Mouse (Mus musculus) right cerebral cortex, adult 18-20 months (tissue): ENCODE data around the gene Pex11g.

Experiments
- DNase-seq: peaks from one replicate; pipeline ENCODE4 v3.0.0; 2022; ENCODE audit warnings: mixed read lengths

The Pex11g gene

DNA sequence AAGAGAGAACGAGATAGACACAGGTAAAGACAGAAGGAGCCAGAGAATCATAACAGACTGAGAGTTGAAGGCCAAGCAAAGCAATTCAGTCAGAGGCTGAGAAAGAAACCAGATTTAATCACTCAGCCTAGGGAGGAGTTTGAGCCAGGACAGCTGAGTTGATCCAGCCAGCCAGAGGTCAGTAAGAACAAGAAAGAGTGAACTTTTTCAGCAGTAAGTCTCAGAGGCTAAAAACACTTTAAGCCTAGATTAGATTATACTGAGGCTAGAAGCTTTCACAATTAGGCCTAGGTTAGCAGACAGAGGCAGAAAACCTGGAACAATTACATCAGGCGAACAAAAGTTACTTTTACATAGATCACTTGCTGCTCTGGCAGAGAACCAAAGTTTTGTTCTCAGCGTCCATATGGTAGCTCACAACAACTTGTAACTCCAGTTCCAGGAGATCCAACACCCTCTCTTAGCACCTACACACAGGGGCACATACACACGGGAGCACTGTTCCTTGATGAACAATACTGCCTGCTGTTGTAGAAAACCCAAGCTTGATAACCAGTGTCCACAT, 12.8 kb upstream of the Pex11g start:
- no peak for DNase-seq

DNA sequence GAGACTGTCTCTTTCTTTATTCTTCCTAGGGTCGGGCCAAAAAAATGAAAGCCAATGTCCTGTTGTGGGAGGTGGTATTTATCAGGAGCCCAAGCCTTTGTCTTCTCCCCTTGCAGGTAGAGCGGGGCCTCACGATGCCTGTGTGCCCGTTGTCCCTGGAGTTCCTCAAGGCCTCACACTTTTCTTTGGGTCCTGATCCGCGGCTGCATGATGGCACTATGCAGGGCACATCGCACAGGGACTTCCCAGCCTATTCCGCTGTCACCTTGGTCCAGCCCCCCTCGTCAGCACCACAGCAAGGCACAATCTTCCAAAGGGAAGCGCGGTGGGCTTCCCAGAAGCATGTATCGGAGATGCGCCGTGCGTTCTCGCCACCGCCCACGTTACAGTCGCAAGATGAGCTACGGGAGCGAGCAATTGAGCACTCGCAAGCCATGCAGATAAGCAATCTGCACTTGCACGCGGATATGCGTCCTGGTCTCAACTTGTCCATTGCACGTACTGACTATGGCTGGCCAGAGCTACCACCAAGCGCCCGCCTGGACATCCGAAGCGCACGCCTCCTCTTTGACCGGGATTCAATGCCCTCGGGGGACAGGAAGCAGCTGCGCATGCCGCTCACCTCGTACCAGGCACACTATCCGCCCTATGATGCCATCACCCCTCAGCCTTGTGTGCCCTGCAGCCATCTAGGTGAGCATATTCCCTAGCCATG, 8.4 kb upstream of the Pex11g start:
- no peak for DNase-seq

DNA sequence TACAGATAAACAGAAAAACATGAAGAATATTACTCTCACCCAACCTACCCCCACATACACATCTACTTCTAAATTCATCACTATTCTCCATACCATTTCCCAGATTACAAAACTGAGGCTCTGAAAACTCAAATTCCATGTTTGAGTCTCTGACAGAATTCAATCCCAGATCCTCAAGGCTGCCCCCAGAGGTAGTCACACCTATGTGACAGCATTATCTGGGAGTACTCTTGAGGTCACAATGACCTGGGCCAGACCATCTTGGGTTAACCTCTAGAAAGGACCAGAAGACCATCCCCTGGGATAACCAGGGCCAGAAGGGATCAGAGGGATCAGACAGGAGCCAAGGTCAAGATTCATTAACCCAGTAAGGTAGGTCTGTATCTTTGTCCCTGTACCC, 3.1 kb upstream of the Pex11g start, which contains the start of gene Tex45:
TSS of gene Tex45 (plus strand) at position 301 of the 400 bp plus-strand sequence.
- DNase-seq: no peak

DNA sequence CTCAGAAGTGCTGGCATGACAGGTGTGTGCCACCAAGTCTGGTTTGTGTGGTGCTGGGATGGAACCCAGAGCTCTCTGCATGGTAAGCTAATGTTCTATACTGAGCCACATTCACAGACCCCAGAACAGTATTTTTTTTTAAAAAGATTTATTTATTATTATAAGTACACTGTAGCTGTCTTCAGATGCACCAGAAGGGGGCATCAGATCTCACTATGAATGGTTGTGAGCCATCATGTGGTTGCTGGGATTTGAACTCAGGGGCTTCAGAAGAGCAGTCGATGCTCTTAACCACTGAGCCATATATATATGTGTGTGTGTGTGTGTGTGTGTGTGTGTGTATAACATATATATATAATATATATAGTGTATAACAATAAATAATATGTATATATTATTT, 1.4 kb upstream of the Pex11g start:
- no peak for DNase-seq

DNA sequence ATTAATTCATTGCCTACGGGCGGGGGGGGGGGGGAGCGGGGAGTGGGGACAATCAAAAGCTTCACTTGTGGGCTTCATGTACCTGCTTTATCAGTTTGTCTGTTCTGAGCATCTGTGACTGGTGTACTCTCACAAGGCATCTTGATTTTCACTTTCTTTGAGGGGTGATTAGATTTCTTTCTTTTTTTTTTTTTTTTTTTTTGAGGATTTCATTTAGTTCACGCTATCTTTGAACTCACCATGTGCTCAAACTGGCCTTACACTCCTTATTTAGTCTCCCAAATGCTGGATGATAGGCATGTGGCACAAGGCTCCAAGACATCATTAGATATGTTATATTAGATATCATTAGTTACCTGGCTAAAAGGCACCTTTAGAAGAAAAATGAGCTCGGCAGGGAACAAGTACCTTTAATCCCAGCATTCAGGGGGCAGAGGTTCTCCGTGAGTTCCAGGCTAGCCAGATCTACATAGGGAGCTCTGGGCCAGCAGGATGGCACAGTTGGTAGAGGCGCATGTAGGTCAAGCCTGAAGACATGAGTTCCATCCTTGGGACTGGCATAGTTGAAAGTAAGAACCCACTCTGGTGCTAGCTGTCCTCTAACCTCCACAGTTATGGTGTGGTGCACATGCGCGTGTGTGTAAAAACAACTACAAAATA, 536 bp upstream of the Pex11g start:
- DNase-seq: no peak

DNA sequence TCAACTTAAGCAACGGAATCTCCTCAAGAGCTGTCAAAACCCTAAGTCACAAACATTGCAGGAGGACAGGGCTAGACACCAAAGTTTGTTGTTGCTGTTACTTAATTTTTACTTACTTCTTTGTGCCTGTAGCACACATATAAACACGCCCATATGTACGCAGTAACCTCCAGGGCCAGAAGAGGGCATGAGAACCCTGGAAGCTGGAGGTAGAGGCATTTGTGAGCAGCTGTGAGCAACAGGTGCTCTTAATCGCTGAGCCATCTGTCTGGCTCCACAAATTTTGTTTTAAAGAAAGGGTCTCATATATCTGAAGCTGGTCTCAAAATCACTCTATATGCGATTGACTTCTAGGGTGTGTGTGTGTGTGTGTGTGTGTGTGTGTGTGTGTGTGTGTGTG, 3.2 kb downstream of the Pex11g start:
- DNase-seq: no peak

DNA sequence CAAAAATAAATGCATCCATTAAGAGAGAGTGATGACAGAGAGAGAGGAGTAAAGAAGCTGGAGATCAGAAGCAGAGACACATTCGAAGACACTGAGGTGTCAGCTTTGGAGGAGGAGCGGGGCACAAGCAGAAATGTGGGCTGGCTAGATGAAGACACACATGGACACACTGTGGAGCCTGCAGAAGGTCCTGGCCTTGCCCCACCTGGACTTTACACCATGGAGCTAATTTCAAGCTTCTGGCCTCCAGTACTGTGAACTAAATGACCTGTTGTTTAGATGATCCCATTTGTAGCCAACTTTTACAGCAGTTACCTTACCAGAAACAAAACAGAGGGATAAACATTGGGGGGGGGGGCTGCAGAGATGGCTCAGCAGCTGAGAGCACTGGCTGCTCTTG, 4.2 kb downstream of the Pex11g start:
- DNase-seq: no peak

DNA sequence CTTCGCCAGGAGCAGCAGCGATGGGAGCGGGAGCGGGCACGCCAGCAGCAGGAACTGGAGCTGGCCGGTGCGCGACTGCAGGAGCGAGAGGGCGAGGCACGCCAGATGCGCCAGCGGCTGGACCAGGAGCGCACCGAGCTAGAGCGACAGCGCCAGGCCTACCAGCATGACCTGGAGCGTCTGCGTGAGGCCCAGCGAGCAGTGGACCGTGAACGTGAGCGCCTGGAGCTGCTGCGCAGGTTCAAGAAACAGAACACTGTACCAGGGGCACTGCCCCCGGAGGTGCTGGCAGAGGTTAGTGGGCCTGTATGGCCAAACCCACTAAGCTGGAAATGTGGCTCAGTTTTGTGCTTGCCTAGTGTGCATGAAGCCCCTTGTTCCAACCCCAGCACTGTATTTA, 15.5 kb downstream of the Pex11g start:
- no peak for DNase-seq

DNA sequence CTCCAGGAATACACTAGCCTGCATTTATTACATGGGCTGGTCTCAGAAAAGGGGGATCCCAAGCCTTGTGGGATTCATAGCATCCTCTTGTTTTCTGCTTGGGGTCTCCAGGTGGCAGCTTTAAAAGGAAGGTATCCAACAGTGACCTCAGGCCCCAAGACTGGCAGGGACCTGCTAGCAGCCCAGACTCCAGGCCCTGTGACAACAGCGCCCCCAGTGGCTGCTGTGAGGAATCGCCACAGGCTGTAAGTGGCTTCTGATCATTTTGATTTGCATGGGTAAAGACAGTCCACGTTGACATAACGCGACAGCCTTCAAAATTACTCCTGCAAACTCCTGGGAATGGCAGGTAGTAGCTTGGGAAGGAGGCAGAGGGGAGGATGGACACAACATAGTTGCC, 16.8 kb downstream of the Pex11g start:
- no peak for DNase-seq

DNA sequence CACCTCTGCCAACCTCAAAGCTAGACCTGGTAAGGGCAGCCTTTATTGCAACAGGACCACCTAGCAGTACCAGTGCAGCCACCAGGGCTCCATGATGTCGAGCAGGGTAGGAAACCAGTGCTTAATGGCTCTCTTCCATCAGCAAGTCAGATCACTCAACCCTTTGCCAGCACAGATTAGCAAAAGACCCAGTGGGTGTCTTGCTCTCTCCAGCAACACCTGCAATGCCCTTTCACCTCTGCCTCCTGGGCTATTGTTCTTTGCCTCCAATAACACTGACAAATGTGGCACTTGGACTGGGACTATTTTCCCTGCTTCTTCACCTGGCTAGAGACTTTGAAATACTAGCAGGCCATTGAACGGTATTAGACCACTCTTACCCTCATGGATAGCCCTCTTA, 18.3 kb downstream of the Pex11g start:
- no peak for DNase-seq

DNA sequence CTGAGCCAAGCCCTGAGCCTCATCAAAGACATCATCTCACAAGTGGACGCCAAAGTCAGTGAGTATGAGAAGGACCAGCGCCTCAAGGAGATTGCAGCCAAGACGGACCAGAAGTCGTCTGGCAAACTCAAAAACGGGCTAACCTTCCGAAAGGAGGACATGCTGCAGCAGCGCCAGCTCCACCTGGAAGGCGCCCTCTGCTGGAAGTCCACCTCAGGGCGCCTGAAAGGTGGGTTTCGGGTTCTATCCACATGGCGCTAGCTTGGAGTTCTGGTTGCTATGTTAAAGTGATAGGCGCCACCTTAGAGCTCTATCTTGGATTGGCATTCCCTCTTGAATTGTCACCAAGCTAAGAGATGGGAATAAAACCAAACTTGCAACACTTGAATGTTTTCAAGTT, 28.0 kb downstream of the Pex11g start:
- no peak for DNase-seq

DNA sequence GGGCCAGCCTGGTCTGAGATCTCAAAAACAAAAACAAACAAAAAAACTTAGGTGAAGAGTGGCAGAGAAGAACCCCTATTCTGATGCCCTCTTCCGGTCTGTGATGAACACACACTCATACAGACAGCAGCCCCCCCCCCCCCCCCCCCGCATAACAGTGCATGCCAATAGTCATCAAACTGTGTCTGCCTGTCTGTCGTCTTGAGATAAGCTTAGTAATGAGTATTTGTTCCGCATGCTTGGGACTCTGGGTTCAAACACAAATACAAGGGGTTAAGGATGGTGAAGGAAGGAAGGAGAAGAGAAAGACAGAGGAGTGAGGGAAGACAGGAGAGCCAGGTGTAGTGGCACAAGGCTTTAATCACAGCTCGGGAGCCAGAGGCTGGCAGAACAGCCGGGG, 31.0 kb downstream of the Pex11g start:
- DNase-seq: no peak

DNA sequence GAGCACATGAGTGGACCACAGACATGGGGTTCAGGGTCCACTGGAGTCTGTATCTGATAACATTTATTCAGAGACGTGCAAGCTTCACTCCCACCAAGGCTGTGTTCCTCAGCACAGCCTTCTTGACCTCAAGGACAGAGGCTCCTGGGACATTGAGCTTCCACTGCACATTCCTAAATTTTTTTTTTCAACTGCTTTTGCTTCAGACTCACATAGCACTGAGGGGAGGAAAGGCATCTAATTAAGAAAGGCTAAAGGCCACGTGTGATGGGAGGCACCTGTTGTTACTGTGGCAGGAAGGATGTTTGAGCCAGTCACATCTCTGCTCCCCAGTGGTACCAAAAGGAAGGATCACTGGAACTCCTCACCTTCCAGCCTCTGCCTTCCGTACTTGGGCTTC, 36.4 kb downstream of the Pex11g start:
- no peak for DNase-seq

DNA sequence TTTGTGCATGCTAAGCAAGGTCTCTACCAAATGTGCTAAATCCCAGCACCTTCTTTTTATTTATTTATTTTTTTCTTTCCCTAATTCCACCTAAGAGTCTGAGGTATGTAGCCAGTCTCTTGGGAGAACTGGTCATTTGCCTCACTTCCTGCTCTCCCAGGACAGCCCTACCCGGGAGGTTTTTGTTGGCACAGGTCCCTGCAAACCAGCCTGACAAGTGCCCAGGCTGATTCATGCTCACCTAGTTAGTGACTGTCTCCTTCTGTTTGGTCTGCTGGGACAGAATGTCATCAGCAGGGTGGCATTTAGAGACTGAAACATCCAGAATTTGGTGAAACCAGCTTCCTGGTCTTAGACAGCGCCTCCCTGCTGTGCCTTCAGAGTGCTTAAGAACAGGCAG, 37.5 kb downstream of the Pex11g start:
- DNase-seq: no peak

DNA sequence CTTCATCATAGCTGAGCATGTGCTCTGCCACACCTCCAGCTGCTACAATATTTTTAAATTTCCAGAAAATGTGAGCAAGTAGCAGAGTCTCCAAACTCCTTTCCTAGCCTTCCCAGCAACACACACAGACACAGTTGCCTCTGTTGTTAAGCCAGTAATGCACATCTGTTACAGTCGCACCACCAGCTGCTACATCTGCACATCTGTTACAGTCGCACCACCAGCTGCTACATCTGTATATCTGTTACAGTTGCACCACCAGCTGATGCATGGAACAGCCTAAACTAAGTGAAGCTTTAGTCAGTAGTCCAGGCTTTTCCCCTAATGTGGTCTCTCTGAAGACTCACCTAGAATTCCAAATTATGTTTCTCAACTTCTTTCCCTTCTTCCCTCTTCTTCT, 39.1 kb downstream of the Pex11g start:
- no peak for DNase-seq

DNA sequence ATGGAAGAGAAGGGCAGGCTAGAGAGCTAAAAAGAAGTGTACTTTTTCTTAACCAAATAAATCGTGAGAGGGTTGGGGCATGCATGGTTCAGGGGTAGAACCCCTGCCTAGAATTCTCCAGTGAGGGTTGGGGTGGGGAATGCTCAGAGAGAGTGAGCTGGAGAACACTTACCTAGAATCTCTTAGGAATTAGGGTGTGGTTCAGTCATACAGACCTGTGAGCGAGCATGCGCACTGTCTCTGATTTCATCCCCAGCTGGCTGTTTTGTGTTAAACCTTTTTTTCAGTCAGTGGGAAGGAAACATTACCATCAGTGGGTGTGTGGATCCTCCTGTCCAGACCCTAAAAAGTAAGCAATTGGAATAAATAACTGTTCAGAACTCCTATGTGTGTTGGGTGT, 41.3 kb downstream of the Pex11g start:
- no peak for DNase-seq

DNA sequence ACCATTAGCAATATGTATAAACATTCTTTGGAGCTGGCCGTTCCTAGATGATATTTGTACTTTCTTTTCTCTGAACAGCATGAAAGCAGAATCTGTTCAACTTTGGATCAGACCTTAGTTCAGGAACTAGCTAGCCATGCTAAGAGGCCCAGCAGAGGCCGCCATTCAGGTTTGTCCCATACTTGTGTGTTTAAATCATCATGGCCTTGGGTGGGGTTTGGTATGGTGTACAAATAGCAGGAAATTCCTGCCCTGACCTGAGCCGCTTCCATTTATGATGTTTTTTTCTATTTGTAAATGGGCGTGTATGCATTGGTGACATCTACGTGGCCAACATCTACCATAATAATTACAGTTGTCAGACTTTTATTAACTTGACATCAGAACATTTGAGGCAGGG, 42.3 kb downstream of the Pex11g start:
- DNase-seq: no peak

DNA sequence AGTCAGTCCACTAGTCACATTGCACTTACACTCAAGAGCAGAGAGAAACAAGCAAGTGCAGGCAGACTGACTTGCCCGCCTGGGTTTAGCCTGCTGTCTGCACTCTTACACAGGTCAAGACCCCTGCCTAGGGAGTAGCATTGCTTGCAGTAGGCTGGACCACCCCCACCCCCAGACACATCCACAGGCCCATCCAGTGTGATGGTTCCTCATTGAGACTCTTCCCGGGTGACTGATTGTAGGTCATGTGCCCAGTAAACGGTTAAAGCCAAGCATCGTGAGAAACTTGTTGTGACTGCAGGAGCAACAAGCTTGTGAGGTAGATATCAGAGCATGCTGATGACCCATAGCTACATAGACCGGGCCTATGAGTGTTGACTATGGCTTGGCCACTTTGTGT, 46.0 kb downstream of the Pex11g start:
- no peak for DNase-seq

DNA sequence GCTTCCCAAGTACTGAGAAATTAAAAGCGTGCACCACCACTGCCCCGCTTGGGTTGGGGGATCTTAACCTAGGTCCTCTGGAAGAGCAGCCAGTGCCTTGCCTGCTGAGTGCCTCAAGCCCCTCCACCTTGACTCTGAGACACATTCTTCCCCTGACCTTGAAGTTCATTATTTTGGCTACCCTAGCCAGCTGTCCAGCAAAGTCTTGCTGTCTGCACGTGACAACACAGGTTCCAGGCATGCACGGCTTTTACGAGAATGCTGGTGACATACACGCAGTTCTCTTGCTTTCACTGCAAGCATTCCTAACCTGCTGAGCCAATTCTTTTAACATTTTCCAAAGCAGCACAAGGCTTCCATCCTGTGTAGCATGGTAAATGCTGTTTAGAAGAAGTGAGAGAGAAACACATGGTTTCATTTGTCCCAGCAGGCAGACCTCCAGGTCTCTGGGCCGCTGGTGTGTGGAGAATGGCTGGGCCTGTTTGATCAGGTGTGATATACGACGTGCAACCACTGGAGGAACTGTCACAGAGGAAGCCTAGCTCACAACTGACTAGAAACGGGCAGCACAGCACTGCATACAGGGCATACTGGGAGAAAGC, 47.3 kb downstream of the Pex11g start:
- DNase-seq: no peak

DNA sequence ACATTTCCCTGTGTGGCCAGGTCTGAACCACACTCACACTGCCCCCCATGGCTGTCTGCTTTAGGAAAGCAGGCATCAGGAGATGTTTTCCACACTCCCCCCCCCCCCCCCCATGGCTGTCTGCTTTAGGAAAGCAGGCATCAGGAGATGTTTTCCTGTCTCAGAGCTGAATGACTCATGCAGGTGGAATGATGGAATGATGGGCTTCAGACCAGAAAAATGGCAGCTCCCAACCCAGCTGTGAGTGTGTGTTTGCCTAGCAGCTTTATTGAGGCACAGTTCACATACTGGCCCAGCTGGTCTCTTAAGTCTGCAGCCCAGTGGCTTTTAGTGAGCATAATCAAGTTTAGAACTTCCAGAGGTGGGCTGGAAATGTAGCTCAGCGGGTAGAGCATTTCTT, 49.4 kb downstream of the Pex11g start:
- no peak for DNase-seq

DNA sequence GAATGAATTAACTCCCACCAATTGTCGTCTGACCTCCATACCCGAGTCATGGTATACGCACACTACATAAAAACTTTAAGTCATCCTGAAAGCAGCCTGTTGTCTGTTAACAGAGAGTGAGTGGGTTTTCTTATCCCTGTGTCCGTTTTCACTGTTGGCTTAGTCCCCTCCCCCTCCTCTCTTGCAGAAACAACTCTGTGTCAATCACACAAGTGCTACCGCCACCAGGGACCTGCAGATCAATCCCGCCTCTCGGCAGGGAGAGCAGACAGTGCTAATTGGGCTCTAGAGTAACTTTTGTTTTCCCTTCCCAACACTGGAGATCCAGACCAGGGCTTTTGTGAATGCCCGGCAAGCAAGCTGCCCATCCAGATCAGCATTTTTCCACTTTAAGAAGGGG, 50.0 kb downstream of the Pex11g start:
- no peak for DNase-seq

DNA sequence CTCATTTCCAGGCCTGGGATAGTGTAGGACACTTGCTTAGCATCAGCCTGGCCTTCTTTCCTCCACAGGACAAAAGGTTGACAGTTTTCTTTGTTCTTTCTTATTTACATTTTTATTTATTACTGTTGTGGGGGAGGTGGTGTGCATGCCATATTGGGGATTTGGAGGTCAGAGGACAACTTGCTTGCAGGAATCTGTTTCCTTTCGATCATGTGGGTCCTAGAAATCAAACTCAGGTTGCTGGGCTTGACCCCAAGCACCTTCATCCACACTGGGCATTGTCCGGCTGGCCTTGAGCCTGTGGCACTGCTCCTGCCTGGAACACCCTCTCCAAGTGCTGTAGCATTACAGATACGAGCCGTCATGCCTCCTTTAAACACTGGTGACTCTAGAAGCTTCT, 50.6 kb downstream of the Pex11g start:
- DNase-seq: no peak

DNA sequence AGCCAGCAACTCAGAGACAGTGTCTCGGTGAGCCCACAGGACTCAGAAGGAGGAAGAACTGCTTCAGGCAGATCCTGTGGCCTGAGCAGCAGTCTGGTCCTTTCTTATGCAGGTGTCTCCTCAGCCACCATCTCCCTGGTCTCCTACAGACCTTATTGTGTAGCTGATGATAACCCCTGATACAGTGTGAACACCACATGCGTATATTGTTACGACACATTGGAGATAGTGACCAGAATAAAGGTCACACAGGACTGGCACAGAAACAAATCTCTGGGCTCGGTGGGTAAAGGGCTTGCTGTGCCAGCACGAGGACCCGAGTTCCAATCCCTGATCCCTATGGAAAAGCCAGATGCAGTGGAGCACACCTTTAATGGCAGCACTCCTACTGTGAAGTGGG, 51.8 kb downstream of the Pex11g start:
- no peak for DNase-seq

DNA sequence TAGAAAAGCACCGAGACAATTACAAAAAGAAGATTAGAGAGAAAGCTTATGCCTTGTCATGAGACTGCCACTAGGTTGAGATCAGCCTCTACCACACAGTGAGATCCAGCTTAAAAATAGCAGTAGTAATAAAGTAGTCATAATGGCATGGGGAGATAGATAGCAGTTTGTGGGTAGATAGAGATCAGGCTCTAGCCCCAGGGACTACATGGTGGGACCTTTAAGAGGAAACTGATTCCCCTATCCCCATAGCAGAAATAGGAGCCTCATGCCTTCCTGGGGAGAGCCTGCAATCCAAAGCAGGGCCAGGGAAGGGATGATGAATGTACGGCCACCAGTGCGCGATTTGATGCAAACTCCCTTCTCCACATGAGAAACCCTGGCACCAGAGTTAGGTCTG, 52.2 kb downstream of the Pex11g start:
- no peak for DNase-seq
